Mouse (Mus musculus) v-Abl transformed pro-B cells (cell line): ENCODE results near the gene Loxl3.

Experiments used
- in situ Hi-C, 2 experiments: fragments of 400-800 bp; cut with MboI; formaldehyde crosslinking; loops; one replicate each; pipeline ENCODE4 v1.15.1; 2025; ENCODE audit not compliant: unreplicated experiment in 2 of 2

The Loxl3 gene

DNA sequence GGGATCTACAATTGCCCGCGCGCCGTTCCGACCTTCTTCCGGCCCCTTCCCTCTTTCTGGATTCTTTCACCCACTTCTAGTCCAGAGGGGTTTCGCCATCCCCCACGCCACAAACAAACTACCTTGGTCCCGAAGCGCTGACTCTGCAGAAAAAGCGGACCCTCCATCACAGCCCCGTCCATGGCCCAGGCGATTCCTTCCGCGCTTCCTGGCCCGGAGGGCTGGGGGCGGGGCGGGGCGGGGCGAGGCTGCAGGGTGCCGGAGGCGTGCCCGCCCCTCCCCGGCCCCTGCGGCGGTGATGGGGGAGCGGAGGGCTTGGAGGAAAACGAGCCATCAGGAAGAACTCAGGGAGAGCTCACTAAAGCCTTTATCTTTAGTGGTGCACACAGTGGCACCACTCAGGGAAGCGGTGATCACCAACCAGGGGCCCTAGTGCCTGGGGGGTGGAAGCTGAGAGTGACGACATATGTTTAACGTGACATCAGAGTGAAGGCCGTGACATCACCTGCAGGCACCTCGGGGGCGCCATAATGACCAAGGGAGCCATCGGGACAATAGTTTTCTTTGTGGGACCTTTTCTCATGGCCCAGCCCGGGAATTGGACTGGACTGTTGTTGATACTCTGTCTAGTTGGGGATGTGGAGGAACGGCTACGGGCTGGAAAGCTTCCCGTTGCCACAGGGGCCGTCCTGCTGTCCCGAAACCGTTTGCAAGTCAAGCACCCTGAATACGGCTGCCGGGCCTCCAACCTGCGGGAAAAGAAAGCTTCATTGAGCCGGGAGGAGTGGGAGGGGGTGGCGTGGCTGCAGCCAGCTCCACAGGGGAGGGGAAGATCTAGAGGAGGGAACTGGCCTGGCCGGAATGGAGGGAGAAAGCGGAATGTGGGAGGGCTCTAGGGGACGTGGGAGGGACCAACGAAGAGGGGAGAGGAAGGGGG is at the start of gene Loxl3, which contains the start of gene Dok1:
Gene Loxl3, plus strand, starts transcription at position 925 of the 937 bp plus-strand sequence.
Gene Dok1, minus strand, starts transcription at position 223 of the 937 bp plus-strand sequence.
- in situ Hi-C loops, result loop anchor here in 1 of 2 experiments (5.0 kb wide), 1 partner anchor 36 kb away; no protein-coding TSS in a partner anchor

- in situ Hi-C loops, result no loop called here
Observed at GRCm38 (mm10) chr6:82987411-82987971, 46.5 kb upstream of the Loxl3 start.

DNA sequence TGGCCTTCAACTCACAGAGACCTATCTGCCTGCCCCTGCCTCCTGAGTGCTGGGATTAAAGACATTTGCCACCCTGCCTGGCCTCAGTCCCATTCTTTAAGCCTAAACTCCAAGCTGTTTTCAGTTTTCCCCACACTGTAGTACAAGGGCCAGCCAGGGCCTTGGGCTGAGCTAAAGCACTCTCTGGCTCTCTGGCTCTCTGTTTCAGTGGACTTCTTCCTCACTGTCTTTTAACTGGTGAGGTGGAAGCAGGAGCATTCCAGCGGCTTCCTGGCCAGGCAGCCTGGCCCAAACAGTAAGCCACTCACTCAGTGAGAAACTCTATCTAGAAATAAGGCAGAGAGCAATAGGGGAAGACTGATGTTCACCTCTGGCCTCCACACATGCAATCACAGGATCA is 40.3 kb upstream of the Loxl3 start:
- in situ Hi-C loops, result loop anchor here in 1 of 2 experiments (10.0 kb wide), 1 partner anchor 281 kb away; no protein-coding TSS in a partner anchor

DNA sequence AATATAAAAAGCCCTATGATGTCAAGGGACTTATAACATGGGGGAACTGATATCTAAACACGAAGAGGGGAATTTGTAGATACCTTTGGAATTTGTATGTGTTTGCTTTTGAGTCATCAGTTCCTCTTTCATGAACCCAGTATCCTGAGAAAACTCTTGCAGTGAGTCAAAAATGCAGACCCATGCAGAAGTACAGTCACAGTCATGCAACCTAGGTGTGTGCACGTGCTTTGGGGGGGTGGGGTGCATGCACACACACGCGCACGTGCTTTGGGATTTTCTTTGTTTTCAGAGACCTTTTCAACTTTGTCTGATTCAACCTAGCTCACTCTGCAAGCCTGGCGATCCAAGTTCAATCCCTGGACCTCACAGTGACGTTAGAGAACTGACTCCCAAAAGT is 39.6 kb upstream of the Loxl3 start:
- in situ Hi-C loops, result loop anchor here in 1 of 2 experiments (10.0 kb wide), 1 partner anchor 280 kb away; no protein-coding TSS in a partner anchor

DNA sequence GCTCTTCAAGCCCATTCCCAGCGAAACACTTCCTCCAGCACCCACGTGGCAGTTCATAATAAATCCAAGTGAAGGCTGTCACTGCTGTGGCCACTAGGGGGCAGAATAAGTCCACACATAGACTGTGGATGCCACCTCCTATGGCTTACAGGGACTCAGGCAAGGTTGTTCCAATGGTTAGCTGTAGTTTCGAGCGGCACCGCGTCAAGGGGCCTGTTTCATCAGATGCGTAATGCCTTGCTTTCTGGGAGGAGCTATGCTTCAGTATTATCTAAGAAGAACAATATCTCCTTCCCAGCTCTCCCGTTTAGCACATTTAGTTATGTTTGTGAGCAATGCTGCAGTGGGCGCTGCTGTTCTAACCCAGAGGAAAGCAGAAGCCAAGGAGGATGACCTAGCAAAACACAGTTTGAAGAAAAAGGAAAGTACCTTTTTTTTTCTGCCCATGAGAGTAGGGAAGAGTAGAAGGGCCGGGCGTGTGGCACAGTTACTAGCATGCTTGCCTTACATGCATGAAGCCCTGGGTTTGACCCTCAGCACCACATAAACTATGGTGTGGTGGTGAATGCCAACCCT is 37.1 kb upstream of the Loxl3 start:
- in situ Hi-C loops, result loop anchor here (5.0 to 10.0 kb wide), 8 partner anchors 35 to 280 kb away; partner anchors contain the start of genes Ccdc142 (in 2 of the 2), Gm42688 (in 2 of the 2), 1700003E16Rik (in 1 of the 2) and Dok1 (in 1 of the 2)

DNA sequence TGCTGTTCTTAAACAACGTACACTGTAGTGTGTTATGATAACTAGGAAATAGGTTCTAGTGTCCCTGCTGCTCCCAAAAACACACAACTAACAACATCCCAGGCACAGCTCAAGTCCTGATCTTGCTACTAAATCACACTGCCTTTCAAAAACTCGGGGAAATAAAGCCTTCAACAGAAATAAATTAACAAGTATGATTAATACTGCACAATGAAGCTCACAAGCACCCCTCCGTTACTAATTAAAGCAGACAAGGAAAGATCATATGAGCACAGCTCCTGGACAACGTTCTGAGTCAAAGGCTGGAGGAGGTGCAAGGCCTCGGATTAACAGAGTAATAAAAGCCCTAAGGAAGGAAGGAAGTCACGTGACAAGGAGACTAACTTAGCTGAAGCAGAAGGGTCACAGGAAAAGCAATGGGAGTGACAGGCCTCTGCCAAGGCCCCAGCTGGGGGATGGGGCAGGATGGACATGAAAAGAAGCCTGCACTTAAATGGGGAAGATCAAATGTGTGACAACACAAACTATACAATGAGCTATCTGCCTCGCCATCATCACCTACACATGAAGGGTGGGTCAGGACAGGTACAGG is 36.4 kb upstream of the Loxl3 start:
- in situ Hi-C loops, result loop anchor here (5.0 to 10.0 kb wide), 8 partner anchors 35 to 280 kb away; partner anchors contain the start of genes Ccdc142 (in 2 of the 2), Gm42688 (in 2 of the 2), 1700003E16Rik (in 1 of the 2) and Dok1 (in 1 of the 2)

GRCm38 (mm10) chr6:82998326-82998725 is 35.6 kb upstream of the Loxl3 start:
- in situ Hi-C loops, result loop anchor here (5.0 to 10.0 kb wide), 8 partner anchors 34 to 279 kb away; partner anchors contain the start of genes Ccdc142 (in 2 of the 2), Gm42688 (in 2 of the 2), 1700003E16Rik (in 1 of the 2) and Dok1 (in 1 of the 2)

GRCm38 (mm10) chr6:82999986-83000385 is 34.0 kb upstream of the Loxl3 start:
- in situ Hi-C loops, result loop anchor here (5.0 to 10.0 kb wide), 10 partner anchors 32 to 507 kb away; partner anchors contain the start of genes Ccdc142 (in 2 of the 2), Gm42688 (in 2 of the 2), 1700003E16Rik (in 1 of the 2) and Aup1 (in 1 of the 2)

GRCm38 (mm10) chr6:83003082-83003481 is 30.9 kb upstream of the Loxl3 start:
- in situ Hi-C loops, result loop anchor here in 1 of 2 experiments (5.0 kb wide), 2 partner anchors 49 to 504 kb away; partner anchors contain the start of genes Aup1 and Dguok

- in situ Hi-C loops, result loop anchor here in 1 of 2 experiments (5.0 kb wide), 2 partner anchors 48 to 503 kb away; partner anchors contain the start of genes Aup1 and Dguok
Observed at GRCm38 (mm10) chr6:83003850-83004249, 30.1 kb upstream of the Loxl3 start.

DNA sequence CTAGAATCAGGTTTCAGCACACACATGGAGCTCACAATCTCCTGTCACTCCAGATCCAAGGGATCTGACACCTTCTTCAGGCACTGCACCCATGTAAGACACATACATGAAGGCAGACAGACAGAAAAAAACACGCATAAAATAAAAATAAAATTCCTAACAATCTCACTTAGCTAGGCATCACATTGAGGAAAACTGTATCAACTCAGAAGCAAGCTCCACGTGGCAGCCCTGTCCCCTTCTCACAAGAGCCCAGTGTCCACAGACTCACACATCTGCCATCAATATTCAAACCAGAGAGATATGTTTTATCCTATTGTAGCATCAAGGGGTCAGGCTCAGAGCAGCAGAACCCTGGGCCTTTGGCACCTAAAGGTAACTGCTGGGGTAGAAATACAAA is 29.7 kb upstream of the Loxl3 start:
- in situ Hi-C loops, result loop anchor here in 1 of 2 experiments (5.0 kb wide), 2 partner anchors 48 to 503 kb away; partner anchors contain the start of genes Aup1 and Dguok

DNA sequence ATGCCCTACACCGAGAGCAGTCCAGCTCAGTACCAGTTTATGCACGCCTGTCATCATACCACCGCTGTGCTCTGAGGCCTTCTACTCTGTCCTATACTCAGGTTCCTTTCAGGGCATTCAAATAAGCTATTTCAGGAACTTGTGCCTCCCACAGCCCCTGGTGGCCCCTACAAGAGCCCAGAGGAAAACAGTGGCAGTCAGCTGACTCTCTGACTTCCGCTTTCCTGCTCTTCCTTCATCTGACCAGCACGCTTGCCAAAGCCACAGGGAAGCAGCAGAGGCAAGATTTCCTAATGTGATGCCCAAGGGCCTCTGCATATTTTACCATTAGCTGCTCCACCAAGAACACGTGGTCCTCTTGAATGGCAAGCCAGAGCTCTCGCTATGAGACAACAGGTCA is 29.1 kb upstream of the Loxl3 start:
- in situ Hi-C loops, result loop anchor here in 1 of 2 experiments (5.0 kb wide), 2 partner anchors 47 to 502 kb away; partner anchors contain the start of genes Aup1 and Dguok

GRCm38 (mm10) chr6:83005444-83006011 is 28.4 kb upstream of the Loxl3 start:
- in situ Hi-C loops, result no loop called here

- in situ Hi-C loops, result no loop called here
Observed at GRCm38 (mm10) chr6:83006114-83006513, 27.9 kb upstream of the Loxl3 start.

DNA sequence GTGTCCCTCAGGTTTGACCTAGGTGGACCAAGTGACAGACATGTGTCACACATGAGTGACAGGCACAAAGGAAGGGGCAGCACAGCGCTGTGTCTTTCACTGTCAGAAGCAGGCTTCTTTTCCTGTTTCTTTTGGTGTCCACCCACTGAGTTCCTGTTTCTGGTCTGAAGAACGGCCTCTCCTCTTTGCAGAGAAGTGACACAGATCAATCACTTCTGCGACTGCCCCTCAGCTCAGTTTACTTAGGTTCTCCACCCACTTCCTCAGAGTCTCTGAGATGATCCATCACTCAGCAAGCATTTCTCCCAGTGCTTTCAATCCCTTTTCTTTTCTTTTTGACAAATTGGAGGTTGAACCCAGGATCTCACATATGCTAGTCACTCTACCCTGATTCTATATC is 25.3 kb upstream of the Loxl3 start:
- in situ Hi-C loops, result no loop called here

GRCm38 (mm10) chr6:83010010-83010409 is 24.0 kb upstream of the Loxl3 start:
- in situ Hi-C loops, result no loop called here

- in situ Hi-C loops, result no loop called here
Observed at GRCm38 (mm10) chr6:83011255-83011654, 22.7 kb upstream of the Loxl3 start.

DNA sequence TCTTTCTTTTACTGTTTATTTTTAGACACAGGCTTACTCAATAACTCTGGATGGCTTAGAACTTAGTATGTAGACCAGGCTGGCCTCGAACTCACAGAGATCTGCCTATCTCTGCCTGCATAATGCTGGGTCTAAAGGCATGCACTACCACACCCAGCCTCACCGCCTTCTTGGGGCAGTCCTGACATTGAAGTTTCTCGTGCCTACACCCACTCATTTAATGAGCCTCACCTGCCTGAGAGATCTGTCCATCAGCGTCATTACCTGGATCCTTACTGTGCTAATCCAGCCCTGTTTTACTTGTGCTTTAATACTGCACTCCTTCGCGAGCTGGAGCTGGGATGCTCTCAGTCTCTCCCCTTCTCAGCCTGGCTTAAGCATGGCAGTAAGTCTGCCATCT is 22.2 kb upstream of the Loxl3 start:
- in situ Hi-C loops, result no loop called here

GRCm38 (mm10) chr6:83013444-83013843 is 20.5 kb upstream of the Loxl3 start:
- in situ Hi-C loops, result no loop called here
